Mouse (Mus musculus): ENCODE measurements at regions not wholly inside any gene's neighbourhood (a gene's known extent, or its start where the extent isn't known, plus 50 kb on each side); places are given as distances from the start of the nearest gene placed in this dataset.

- WGBS = 64% methylated on average over 5 of the region's 5 CpGs
- no peaks in the 10 kb centered on the region for H3K36me3 ChIP-seq
- H3K4me2 ChIP-seq (replicated peaks) = no peak overlapping the region
- H3K4me1 ChIP-seq = peaks cover 6% of the 10 kb centered on the region; the same call in 1 of the 2 replicates
- H3K9ac ChIP-seq = no peak overlapping the region
- H3K27ac ChIP-seq (replicated peaks) = peak overlapping the region; percentile 60
- H3K4me3 ChIP-seq (replicated peaks) = no peak overlapping the region
- no peaks in the 10 kb centered on the region for H3K9me3 ChIP-seq (replicated peaks)
- no peaks in the 10 kb centered on the region for H3K27me3 ChIP-seq
- ATAC-seq (ENCODE audit: insufficient number of reproducible peaks, low FRiP score, low TSS enrichment, low read depth) = no peak
Measured at GRCm38 (mm10) chr1:186230476-186230875, 113.4 kb upstream of the Lyplal1 start.

- Histone ChIP-seq H3K27me3 (no peaks in the 10 kb centered on the region), H3K27ac (replicated peaks) (no peak overlapping the region), H3K36me3 (no peaks in the 10 kb centered on the region), H3K4me3 (replicated peaks) (no peak overlapping the region), H3K4me1 (peaks cover 6% of the 10 kb centered on the region; the same call in 1 of the 2 replicates), H3K9me3 (replicated peaks) (no peaks in the 10 kb centered on the region), H3K4me2 (replicated peaks) (no peak overlapping the region), H3K9ac (no peak overlapping the region)
- 70% methylated on average over 6 of the region's 6 CpGs for WGBS
- ATAC-seq (ENCODE audit: insufficient number of reproducible peaks, low FRiP score, low TSS enrichment, low read depth) = no peak
Measured at GRCm38 (mm10) chr1:186229856-186230255, 112.7 kb upstream of the Lyplal1 start.

GRCm38 (mm10) chr1:186228396-186228795 lies 111.3 kb upstream of the Lyplal1 start:
- no peak overlapping the region for H3K4me3 ChIP-seq (replicated peaks)
- H3K36me3 ChIP-seq = no peaks in the 10 kb centered on the region
- no peak overlapping the region for H3K4me2 ChIP-seq (replicated peaks)
- peaks cover 13% of the 10 kb centered on the region; the same call in 1 of the 2 replicates for H3K4me1 ChIP-seq
- H3K27me3 ChIP-seq = no peaks in the 10 kb centered on the region
- 51% methylated on average over 4 of the region's 4 CpGs for WGBS
- peak overlapping the region; percentile 13; the same call in 1 of the 2 replicates for H3K27ac ChIP-seq (replicated peaks)
- no peak overlapping the region for H3K9ac ChIP-seq
- ATAC-seq (ENCODE audit: insufficient number of reproducible peaks, low FRiP score, low TSS enrichment, low read depth) = peak; percentile 34; the same call in 1 of the 2 replicates
- no peaks in the 10 kb centered on the region for H3K9me3 ChIP-seq (replicated peaks)

- no peak for ATAC-seq (ENCODE audit: insufficient number of reproducible peaks, low FRiP score, low TSS enrichment, low read depth)
- Histone ChIP-seq H3K27ac (replicated peaks) (no peak overlapping the region), H3K4me3 (replicated peaks) (no peak overlapping the region), H3K9ac (no peak overlapping the region), H3K36me3 (no peaks in the 10 kb centered on the region), H3K27me3 (no peaks in the 10 kb centered on the region), H3K9me3 (replicated peaks) (no peaks in the 10 kb centered on the region), H3K4me2 (replicated peaks) (no peak overlapping the region), H3K4me1 (peaks cover 9% of the 10 kb centered on the region; the same call in 1 of the 2 replicates)
- 51% methylated on average over 5 of the region's 5 CpGs for WGBS
Measured at GRCm38 (mm10) chr1:186224231-186224630, 107.1 kb upstream of the Lyplal1 start.

- Histone ChIP-seq H3K36me3 (no peaks in the 10 kb centered on the region), H3K9me3 (replicated peaks) (no peaks in the 10 kb centered on the region), H3K27ac (replicated peaks) (peak overlapping the region; percentile 51; the same call in 1 of the 2 replicates), H3K4me1 (peaks cover 9% of the 10 kb centered on the region; the same call in 1 of the 2 replicates), H3K4me3 (replicated peaks) (no peak overlapping the region), H3K27me3 (no peaks in the 10 kb centered on the region), H3K9ac (no peak overlapping the region), H3K4me2 (replicated peaks) (no peak overlapping the region)
- WGBS = 41% methylated on average over 7 of the region's 7 CpGs
- ATAC-seq (ENCODE audit: insufficient number of reproducible peaks, low FRiP score, low TSS enrichment, low read depth) = no peak
Measured at GRCm38 (mm10) chr1:186223417-186223816, 106.3 kb upstream of the Lyplal1 start.

- Histone ChIP-seq H3K9ac (no peak overlapping the region), H3K4me3 (replicated peaks) (no peak overlapping the region), H3K4me1 (peaks cover 6% of the 10 kb centered on the region; the same call in 1 of the 2 replicates), H3K27ac (replicated peaks) (no peak overlapping the region; the same call in 1 of the 2 replicates), H3K36me3 (no peaks in the 10 kb centered on the region), H3K27me3 (no peaks in the 10 kb centered on the region), H3K9me3 (replicated peaks) (no peaks in the 10 kb centered on the region), H3K4me2 (replicated peaks) (no peak overlapping the region)
- no peak for ATAC-seq (ENCODE audit: insufficient number of reproducible peaks, low FRiP score, low TSS enrichment, low read depth)
- 72% methylated on average over 4 of the region's 4 CpGs for WGBS
Measured at GRCm38 (mm10) chr1:186218995-186219394, 101.9 kb upstream of the Lyplal1 start.

- WGBS = 15% methylated on average over 3 of the region's 3 CpGs
- Histone ChIP-seq H3K4me1 (no peaks in the 10 kb centered on the region), H3K9me3 (replicated peaks) (no peaks in the 10 kb centered on the region), H3K36me3 (no peaks in the 10 kb centered on the region), H3K27ac (replicated peaks) (no peak overlapping the region), H3K9ac (no peak overlapping the region), H3K27me3 (no peaks in the 10 kb centered on the region), H3K4me3 (replicated peaks) (no peak overlapping the region), H3K4me2 (replicated peaks) (no peak overlapping the region)
- ATAC-seq (ENCODE audit: insufficient number of reproducible peaks, low FRiP score, low TSS enrichment, low read depth) = 0 out of 2 replicates have a peak, but pooled peaks have one; percentile 65
Measured at GRCm38 (mm10) chr1:186217198-186217597, 100.1 kb upstream of the Lyplal1 start.

GRCm38 (mm10) chr1:186204151-186204550 lies 87.0 kb upstream of the Lyplal1 start:
- H3K36me3 ChIP-seq = no peaks in the 10 kb centered on the region
- no peak for ATAC-seq (ENCODE audit: insufficient number of reproducible peaks, low FRiP score, low TSS enrichment, low read depth)
- H3K9me3 ChIP-seq (replicated peaks) = no peaks in the 10 kb centered on the region
- H3K4me3 ChIP-seq (replicated peaks) = no peak overlapping the region
- WGBS = 97% methylated on average over 1 of the region's 1 CpGs
- no peaks in the 10 kb centered on the region for H3K4me1 ChIP-seq
- no peak overlapping the region for H3K4me2 ChIP-seq (replicated peaks)
- H3K27ac ChIP-seq (replicated peaks) = no peak overlapping the region
- H3K9ac ChIP-seq = no peak overlapping the region
- H3K27me3 ChIP-seq = no peaks in the 10 kb centered on the region

GRCm38 (mm10) chr1:186202536-186202935 lies 85.4 kb upstream of the Lyplal1 start:
- H3K4me2 ChIP-seq (replicated peaks) = no peak overlapping the region
- H3K4me3 ChIP-seq (replicated peaks) = no peak overlapping the region
- no peaks in the 10 kb centered on the region for H3K27me3 ChIP-seq
- ATAC-seq (ENCODE audit: insufficient number of reproducible peaks, low FRiP score, low TSS enrichment, low read depth) = no peak
- H3K27ac ChIP-seq (replicated peaks) = no peak overlapping the region
- H3K9me3 ChIP-seq (replicated peaks) = no peaks in the 10 kb centered on the region
- H3K4me1 ChIP-seq = no peaks in the 10 kb centered on the region
- no peaks in the 10 kb centered on the region for H3K36me3 ChIP-seq
- no peak overlapping the region for H3K9ac ChIP-seq

- Histone ChIP-seq H3K4me1 (no peaks in the 10 kb centered on the region), H3K4me3 (replicated peaks) (no peak overlapping the region), H3K36me3 (no peaks in the 10 kb centered on the region), H3K9me3 (replicated peaks) (no peaks in the 10 kb centered on the region), H3K27me3 (no peaks in the 10 kb centered on the region), H3K4me2 (replicated peaks) (no peak overlapping the region), H3K9ac (no peak overlapping the region), H3K27ac (replicated peaks) (no peak overlapping the region)
- ATAC-seq (ENCODE audit: insufficient number of reproducible peaks, low FRiP score, low TSS enrichment, low read depth) = no peak
- 67% methylated on average over 1 of the region's 1 CpGs for WGBS
Measured at GRCm38 (mm10) chr1:186198391-186198790, 81.3 kb upstream of the Lyplal1 start.

GRCm38 (mm10) chr1:186197057-186197456 lies 79.9 kb upstream of the Lyplal1 start:
- 66% methylated on average over 2 of the region's 2 CpGs for WGBS
- no peaks in the 10 kb centered on the region for H3K27me3 ChIP-seq
- no peak overlapping the region for H3K4me2 ChIP-seq (replicated peaks)
- no peaks in the 10 kb centered on the region for H3K36me3 ChIP-seq
- H3K4me3 ChIP-seq (replicated peaks) = no peak overlapping the region
- H3K9me3 ChIP-seq (replicated peaks) = no peaks in the 10 kb centered on the region
- H3K4me1 ChIP-seq = no peaks in the 10 kb centered on the region
- H3K27ac ChIP-seq (replicated peaks) = no peak overlapping the region
- H3K9ac ChIP-seq = no peak overlapping the region
- 0 out of 2 replicates have a peak, but pooled peaks have one; percentile 47 for ATAC-seq (ENCODE audit: insufficient number of reproducible peaks, low FRiP score, low TSS enrichment, low read depth)

- Histone ChIP-seq H3K4me2 (replicated peaks) (0 out of 2 replicates have a peak overlapping the region, but pooled peaks have one; percentile 1), H3K9me3 (replicated peaks) (no peaks in the 10 kb centered on the region), H3K27ac (replicated peaks) (peak overlapping the region; percentile 60), H3K4me3 (replicated peaks) (no peak overlapping the region), H3K27me3 (no peaks in the 10 kb centered on the region), H3K36me3 (no peaks in the 10 kb centered on the region), H3K9ac (no peak overlapping the region), H3K4me1 (0 out of 2 replicates have a peak, but pooled peaks cover 3% of the 10 kb centered on the region)
- 32% methylated on average over 11 of the region's 11 CpGs for WGBS
- 0 out of 2 replicates have a peak, but pooled peaks have one; percentile 60 for ATAC-seq (ENCODE audit: insufficient number of reproducible peaks, low FRiP score, low TSS enrichment, low read depth)
Measured at GRCm38 (mm10) chr1:186189390-186189789, 72.3 kb upstream of the Lyplal1 start.
